In the genomic region with DNA sequence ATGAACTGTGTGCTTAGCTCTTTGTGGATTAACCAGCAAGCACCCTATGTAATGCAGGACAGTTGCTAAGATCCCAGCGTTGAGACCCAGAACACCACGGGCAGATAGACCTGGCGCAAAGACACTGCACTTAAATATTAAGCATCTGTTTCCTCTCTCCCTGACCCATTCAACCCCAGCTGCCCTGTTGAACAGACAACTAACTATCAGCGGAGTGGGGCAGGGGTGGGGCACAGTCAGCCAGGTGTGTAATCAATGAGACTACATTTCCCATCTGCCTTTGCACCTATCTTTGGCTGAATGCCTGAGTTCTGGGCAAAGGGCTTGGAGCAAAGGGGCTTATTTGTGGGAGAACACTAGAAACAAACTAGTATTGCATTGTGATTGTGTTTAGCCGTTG, we compare ENCODE assay signal across 15 mouse cellular contexts.
DNase-seq lines count a peak whose midpoint lies in the region.
"Had no signal": no experiment of that assay in that cellular context is flagged by ENCODE, and none has a peak within 500 bp of the region (broad histone marks: within the 10 kb centered on the region; RNA-seq: fewer than 3 reads in every experiment).

No protein-coding gene starts in this region.

- peak; percentile 35 for DNase-seq in kidney, adult 11 months
- no peak for DNase-seq in kidney, adult 18-20 months
- peak; percentile 27 for DNase-seq in kidney, postnatal 10 days
- DNase-seq in kidney, postnatal 4 days: no peak
- peak; percentile 52 to 58 for DNase-seq in kidney, postnatal 25 days
- no peak for DNase-seq in urinary bladder, postnatal 36 days (ENCODE audit: low spot score in 2 of 2)
- DNase-seq: adrenal gland, adult 2 months; adrenal gland, postnatal 25 days; cerebellum, adult 18-20 months; cerebellum, adult 9-11 months; cerebellum, postnatal 36 days; gastrocnemius, adult 2 months; gastrocnemius, postnatal 25 days; heart, adult 18-20 months; heart, postnatal 14 days had no signal

Comparison
In these comparisons a context has a peak if more than half of its experiments do, and no peak if none do; other contexts are left out.
1. DNase-seq: peak in kidney, adult 11 months (single experiment), kidney, postnatal 10 days (single experiment) and kidney, postnatal 25 days (2 of 2); none in kidney, adult 18-20 months (single experiment), kidney, postnatal 4 days (0 of 2) and urinary bladder, postnatal 36 days (0 of 2).